Mouse (Mus musculus): ENCODE measurements around the gene Mcidas.

- TF ChIP-seq CTCF (conservative IDR thresholded peaks at IDR 0.05 in 1 of 2, IDR thresholded peaks at IDR 0.05 in 1 of 2; ENCODE audit: low read depth in 2 of 2, low read length in 2 of 2) (no peak), USF1 (IDR thresholded peaks at IDR 0.05; ENCODE audit: low read depth, low read length) (no peak), EP300 (IDR thresholded peaks at IDR 0.05; ENCODE audit: low read length) (no peak), POLR2A (IDR thresholded peaks at IDR 0.05; ENCODE audit: low read depth, low read length) (no peak), TCF12 (IDR thresholded peaks at IDR 0.05; ENCODE audit: low read depth, low read length) (no peak), POLR2AphosphoS2 (IDR thresholded peaks at IDR 0.05; ENCODE audit: low read depth, low read length) (no peak), MAX (IDR thresholded peaks at IDR 0.05; ENCODE audit: low read length) (no peak), MAFK (IDR thresholded peaks at IDR 0.05; ENCODE audit: insufficient replicate concordance, low read length) (no peak), TBP (conservative IDR thresholded peaks at IDR 0.05; ENCODE audit: low read depth, low read length) (no peak), ELF1 (IDR thresholded peaks at IDR 0.05; ENCODE audit: low read depth, low read length) (no peak), NELFE (IDR thresholded peaks at IDR 0.05; ENCODE audit: low read depth, low read length) (no peak), ETS1 (conservative IDR thresholded peaks at IDR 0.05; ENCODE audit: low read depth, low read length) (no peak)
These were observed 51.2 kb downstream of the Mcidas start for GRCm38 (mm10) chr13:113044876-113045275.

Measured in CH12.LX (cell line).